Mouse (Mus musculus): ENCODE data around the gene Lrrc19. TPM values are rescaled to one million over a fixed set of nuclear protein-coding genes. Genes with fewer than 3 reads are reported as not detected.

Gene Lrrc19
- not detected in 2 replicates for total RNA-seq (2023)

DNA sequence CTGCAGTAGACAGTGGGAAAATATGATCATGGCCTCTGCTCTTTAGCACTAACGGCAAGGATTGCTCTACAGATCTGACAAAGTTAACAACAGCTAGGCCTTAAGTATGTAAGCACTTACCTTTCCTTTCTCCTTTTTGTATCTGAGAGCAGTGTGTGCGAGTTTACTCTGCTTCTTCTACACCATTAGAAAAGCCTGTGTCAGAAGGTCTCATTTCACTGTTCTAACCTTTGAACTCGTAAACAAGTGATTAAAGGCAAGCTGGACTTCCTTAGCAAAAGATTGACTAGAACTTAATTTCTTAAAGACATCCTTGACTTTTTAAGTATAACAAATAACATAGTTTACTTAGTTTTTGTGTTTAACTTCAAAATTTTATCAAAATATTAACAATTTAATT lies at the start of gene Lrrc19:
Lrrc19 (minus strand) TSS at position 225 of the 400 bp plus-strand sequence.

GRCm38 (mm10) chr4:94613972-94614626 lies 35.8 kb downstream of the Lrrc19 start, which contains the start of gene Ift74:
Gene Ift74, plus strand, starts transcription at chr4:94614491.

DNA sequence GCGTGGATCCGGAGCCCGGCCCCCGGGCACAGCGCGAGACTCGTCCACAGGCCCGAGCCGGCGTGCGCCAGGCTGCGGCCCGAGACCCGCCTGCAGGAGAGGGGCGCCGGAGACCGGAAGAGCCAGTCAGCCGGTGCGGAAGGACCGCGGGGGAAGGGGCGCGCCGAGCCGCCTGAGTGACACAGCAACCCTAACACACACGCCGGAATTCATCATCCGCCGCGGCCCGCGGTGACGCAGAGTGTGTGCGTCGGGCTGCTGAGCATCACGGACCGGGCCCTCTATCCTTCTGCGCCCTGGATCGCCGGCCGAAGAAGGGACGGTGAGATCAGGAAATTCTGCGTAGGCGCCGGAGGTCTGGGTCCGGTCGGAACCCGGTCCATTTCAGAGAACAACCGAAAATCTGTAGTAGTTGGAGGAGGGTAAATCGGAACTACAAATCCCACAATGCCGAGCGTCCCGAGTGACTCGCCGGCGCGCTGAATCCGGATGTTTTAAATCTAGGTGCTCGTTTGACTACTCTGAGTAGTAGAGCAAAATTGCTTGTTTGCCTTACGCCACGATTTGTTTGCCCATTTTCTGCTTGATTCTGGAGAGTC lies 46.8 kb downstream of the Lrrc19 start, which contains the start of gene Plaa:
Plaa (minus strand) TSS at position 214 of the 599 bp plus-strand sequence.

Other genes starting within 250 kb of the Lrrc19 start
- gene Gm10306, start 93.6 kb downstream of the Lrrc19 start, total RNA-seq (2023): not detected in 2 replicates
- 5.6 TPM in 2 replicates for gene Caap1, start 93.3 kb downstream of the Lrrc19 start, total RNA-seq (2023)
- gene Plaa, start 46.9 kb downstream of the Lrrc19 start, total RNA-seq (2023): 50.1 and 60.0 TPM in 2 replicates
- 0.68 and 1.4 TPM in 2 replicates for gene Ift74, start 35.7 kb downstream of the Lrrc19 start, total RNA-seq (2023)
- 0.09 and 0.14 TPM in 2 replicates for gene Tek, start 89.1 kb upstream of the Lrrc19 start, total RNA-seq (2023)

Measured in neutrophil, adult 65 days (primary cell).